Mouse (Mus musculus) liver, embryonic 14.5 days (tissue): Measurements from ENCODE around the gene Micall2.
"Not testable (repeated sequence)": the region's sequence is repeated elsewhere in the genome, so short reads cannot be mapped to it uniquely, and the experiment has no call there.

Experiments used
- CTCF ChIP-seq: IDR thresholded peaks from 2 replicates; pipeline ENCODE4 v1.5.1; 2016; ENCODE audit warnings: antibody characterized with exemption, low read depth, control low read depth
- EP300 ChIP-seq: IDR thresholded peaks from 2 replicates; pipeline ENCODE4 v1.6.1; 2016; ENCODE audit warnings: antibody characterized with exemption, low read depth

DNA sequence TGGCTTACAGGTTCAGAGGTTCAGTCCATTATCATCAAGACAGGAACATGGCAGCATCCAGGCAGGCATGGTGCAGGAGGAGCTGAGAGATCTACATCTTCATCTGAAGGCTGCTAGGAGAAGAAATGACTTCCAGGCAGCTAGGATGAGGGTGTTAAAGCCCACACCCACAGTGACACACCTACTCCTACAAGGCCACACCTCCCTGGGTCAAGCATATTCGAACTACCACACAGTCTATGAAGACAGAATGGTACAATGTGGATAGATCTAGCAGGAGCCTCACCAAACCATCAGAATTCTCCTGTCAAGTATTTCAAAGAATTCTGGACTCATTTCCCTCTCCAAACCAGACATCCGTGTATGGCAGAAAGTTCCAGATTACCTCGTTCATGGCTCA lies 40.3 kb downstream of the Micall2 start:
- not testable (repeated sequence) for TF ChIP-seq CTCF, EP300
